Comparison of ENCODE assay signal across 16 mouse cellular contexts in genomic region chr13:45955370-45956055, GRCm38 (mm10). TPM values are rescaled to one million over a fixed set of nuclear protein-coding genes. Genes with fewer than 3 reads are reported as not detected.
DNase-seq lines count a peak whose midpoint lies in the region; ATAC-seq and TF ChIP-seq lines count a peak whose summit lies in the region.
"Had no signal": no experiment of that assay in that cellular context is flagged by ENCODE, and none has a peak within 500 bp of the region (broad histone marks: within the 10 kb centered on the region; RNA-seq: fewer than 3 reads in every experiment).

No protein-coding gene starts in this region.

- H3K4me1 ChIP-seq in liver, embryonic 15.5 days (replicated peaks): peaks cover 17% of the 10 kb centered on the region; the same call in 1 of the 2 replicates
- peaks cover 17% of the 10 kb centered on the region; the same call in 1 of the 2 replicates for H3K4me1 ChIP-seq in liver, embryonic 12.5 days
- H3K4me1 ChIP-seq in brown adipose tissue, adult 24 weeks (ENCODE audit: control insufficient read depth, insufficient read depth, insufficient read length, low read length): peaks cover under 1% of the 10 kb centered on the region; the same call in 1 of the 2 replicates

- H3K4me3 ChIP-seq in liver, embryonic 15.5 days (replicated peaks): no peak overlapping the region
- H3K4me3 ChIP-seq in liver, embryonic 12.5 days: no peak overlapping the region
- H3K4me3 ChIP-seq in brown adipose tissue, adult 24 weeks (ENCODE audit: insufficient read depth, low read depth, low read length): no peak overlapping the region
- no peak overlapping the region for H3K4me3 ChIP-seq in macrophage (ENCODE audit: inconsistent target)
- H3K4me3 ChIP-seq: heart, embryonic 12.5 days; liver, embryonic 13.5 days had no signal

- no peak for DNase-seq in Patski (ENCODE audit: low read depth, low spot score)
- DNase-seq in thymus, postnatal 4 days: no peak
- no peak for DNase-seq in frontal cortex, postnatal 14 days (ENCODE audit: low spot score in 2 of 2)
- DNase-seq: cerebellum, postnatal 25 days; gastrocnemius, postnatal 25 days; heart, postnatal 4 days; liver, embryonic 13.5 days; retina, postnatal 1 day; thymus, adult 2 months had no signal

- no peak for TF ChIP-seq CTCF in Patski (IDR thresholded peaks at IDR 0.05)

- no peaks in the 10 kb centered on the region for H3K27me3 ChIP-seq in liver, embryonic 15.5 days
- H3K27me3 ChIP-seq in liver, embryonic 12.5 days (replicated peaks): no peaks in the 10 kb centered on the region
- H3K27me3 ChIP-seq in Patski: no peaks in the 10 kb centered on the region
- H3K27me3 ChIP-seq: heart, embryonic 12.5 days; liver, embryonic 13.5 days had no signal

- H3K9me3 ChIP-seq in liver, embryonic 15.5 days (replicated peaks): no peaks in the 10 kb centered on the region
- no peaks in the 10 kb centered on the region for H3K9me3 ChIP-seq in liver, embryonic 12.5 days (replicated peaks)
- H3K9me3 ChIP-seq: heart, embryonic 12.5 days; liver, embryonic 13.5 days had no signal

- WGBS in liver, embryonic 15.5 days (ENCODE audit: insufficient replicate concordance): 62% methylated on average over 9 of the region's 9 CpGs
- 77% methylated on average over 9 of the region's 9 CpGs for WGBS in liver, embryonic 12.5 days (ENCODE audit: insufficient replicate concordance)
- 59% methylated on average over 9 of the region's 9 CpGs for WGBS in macrophage (ENCODE audit: missing documents)

- no peak overlapping the region for H3K4me2 ChIP-seq in liver, embryonic 15.5 days
- H3K4me2 ChIP-seq in liver, embryonic 12.5 days: no peak overlapping the region
- H3K4me2 ChIP-seq: heart, embryonic 12.5 days; liver, embryonic 13.5 days; midbrain, embryonic 11.5 days had no signal

- no peak overlapping the region for H3K9ac ChIP-seq in liver, embryonic 15.5 days
- no peak overlapping the region for H3K9ac ChIP-seq in liver, embryonic 12.5 days
- H3K9ac ChIP-seq: heart, embryonic 12.5 days; liver, embryonic 13.5 days had no signal

- CTCF ChIA-PET in Patski (lab: Charles Lee): interaction anchor here (1.4 kb wide), 1 partner anchor 10 kb away, joined by 3 read pairs; no protein-coding TSS in a partner anchor

- peaks cover 84% of the 10 kb centered on the region for H3K79me2 ChIP-seq in macrophage (ENCODE audit: inconsistent target)

- POLR2A ChIA-PET in Patski (lab: Charles Lee): interaction anchor here (5.8 kb wide), 1 partner anchor 8 kb away, joined by 31 read pairs; the partner anchor contains the start of gene Atxn1

- in situ Hi-C loops in Patski (cut with MboI; ENCODE audit: low pct_unique_long_range_greater_than_20kb): loop anchor here (5.0 kb wide), 1 partner anchor 38 kb away; no protein-coding TSS in a partner anchor

- H3K27ac ChIP-seq in liver, embryonic 15.5 days (replicated peaks): peak overlapping the region; percentile 42
- no peak overlapping the region for H3K27ac ChIP-seq in liver, embryonic 12.5 days
- H3K27ac ChIP-seq in brown adipose tissue, adult 24 weeks (replicated peaks; ENCODE audit: low read depth, low read length): 0 out of 2 replicates have a peak overlapping the region, but pooled peaks have one; percentile 5
- 0 out of 2 replicates have a peak overlapping the region, but pooled peaks have one; percentile 13 for H3K27ac ChIP-seq in macrophage
- H3K27ac ChIP-seq: kidney, postnatal 0 days; liver, embryonic 13.5 days had no signal

- no peak for ATAC-seq in liver, embryonic 15.5 days (ENCODE audit: insufficient read depth)
- ATAC-seq in liver, embryonic 12.5 days: no peak
- peak; percentile 68 for ATAC-seq in Patski

- H3K36me3 ChIP-seq in liver, embryonic 15.5 days (replicated peaks): no peaks in the 10 kb centered on the region
- no peaks in the 10 kb centered on the region for H3K36me3 ChIP-seq in liver, embryonic 12.5 days
- no peaks in the 10 kb centered on the region for H3K36me3 ChIP-seq in macrophage (ENCODE audit: inconsistent target)
- H3K36me3 ChIP-seq: liver, embryonic 13.5 days had no signal

RNA-seq across cellular contexts. Expression of gene Atxn1, which starts 9.3 kb away (rescaled TPM):
- 2.3 and 2.6 TPM in 2 replicates for polyA plus RNA-seq in liver, embryonic 15.5 days (2015; fragmentation: Nextera tagmentation; extraction: Ambion mirVana)
- polyA plus RNA-seq in liver, embryonic 12.5 days (2016; fragmentation: Nextera tagmentation; extraction: Ambion mirVana): 1.6 and 1.7 TPM in 2 replicates
- polyA plus RNA-seq in Patski (2021) (8.3 TPM), macrophage (2018) (8.4 to 12.2 TPM (median 10.8 TPM) in 3 replicates)
- 7.0 and 7.2 TPM in 2 replicates for polyA plus RNA-seq in brown adipose tissue, adult 24 weeks (2012; ENCODE audit: insufficient read depth, insufficient read length, missing spikeins)
- total RNA-seq in macrophage (2018; cell fraction: chromatin; rRNA removed): 100 to 1,000 TPM; 108 to 197 (median 141) TPM
- 10 to 100 TPM; 21.4 to 49.6 (median 36.0) TPM for total RNA-seq in macrophage (2018; cell fraction: cytosol; rRNA removed)
- total RNA-seq in macrophage (2018; cell fraction: nucleus; rRNA removed): 100 to 1,000 TPM in 15 of 26 experiments, 10 to 100 TPM in 11; 58.4 to 174 (median 115) TPM
